Mouse (Mus musculus) midbrain, embryonic 10.5 days (tissue): ENCODE data around the gene Grwd1. TPM values are rescaled to one million over a fixed set of nuclear protein-coding genes. Genes with fewer than 3 reads are reported as not detected.

Experiments
- DNase-seq: peaks from one replicate; pipeline ENCODE4 v3.0.0-alpha.2; 2017; ENCODE audit warnings: low spot score
- H3K27ac ChIP-seq: fragments of 300-500 bp; sonication (generic); replicated peaks from 2 replicates; pipeline ENCODE4 v1.5.1; 2016; ENCODE audit warnings: mild to moderate bottlenecking
- H3K27me3 ChIP-seq: fragments of 300-500 bp; sonication (generic); 2 replicates; pipeline ENCODE4 v1.6.1; 2016; ENCODE audit warnings: low read depth, mild to moderate bottlenecking; ENCODE audit not compliant: poor library complexity, severe bottlenecking
- H3K36me3 ChIP-seq: fragments of 300-500 bp; sonication (generic); 2 replicates; pipeline ENCODE4 v1.6.1; 2016; ENCODE audit warnings: mild to moderate bottlenecking, moderate library complexity
- H3K4me1 ChIP-seq: fragments of 300-500 bp; sonication (generic); 2 replicates; pipeline ENCODE4 v1.6.1; 2016
- H3K4me3 ChIP-seq: fragments of 300-500 bp; sonication (generic); 2 replicates; pipeline ENCODE4 v1.5.1; 2016; ENCODE audit warnings: mild to moderate bottlenecking, moderate library complexity
- H3K9me3 ChIP-seq: fragments of 300-500 bp; sonication (generic); replicated peaks from 2 replicates; pipeline ENCODE4 v1.6.1; 2016; ENCODE audit warnings: mild to moderate bottlenecking
- WGBS: fragments of 180-500 bp; shearing (Covaris S2); methylation state at CpG from one replicate; pipeline ENCODE4 v1.1.7; 2016; 5-methylcytosine and 5-hydroxymethylcytosine counted together
- polyA plus RNA-seq: library from polyadenylated mRNA; unstranded; fragments of >200 nt; fragmentation: Nextera tagmentation; extraction: Ambion mirVana; gene quantifications from 2 replicates; pipeline ENCODE4 v1.2.1, GENCODE M21; 2016

Grwd1 gene
- polyA plus RNA-seq, 1 experiment from 2014 or later: 119 TPM

GRCm38 (mm10) chr7:45826631-45827030, 4.1 kb downstream of the Grwd1 start:
- H3K36me3 ChIP-seq: peaks cover 80% of the 10 kb centered on the region
- no peak for DNase-seq

GRCm38 (mm10) chr7:45824598-45824997, 6.1 kb downstream of the Grwd1 start, which contains the start of gene Kcnj14:
TSS of gene Kcnj14 (minus strand) at chr7:45824782.
- 69% methylated on average over 7 of the region's 7 CpGs for WGBS
- Histone ChIP-seq H3K4me1 (peaks cover 12% of the 10 kb centered on the region), H3K36me3 (peaks cover 78% of the 10 kb centered on the region), H3K9me3 (no peaks in the 10 kb centered on the region), H3K27ac (no peak within 1 kb of the TSS), H3K27me3 (peaks cover 22% of the 10 kb centered on the region), H3K4me3 (no peak within 1 kb of the TSS)
- DNase-seq: no peak

More at GRCm38 (mm10) chr7:45826631-45827030, 4.1 kb downstream of the Grwd1 start:
- Histone ChIP-seq H3K4me1 (peaks cover 23% of the 10 kb centered on the region), H3K9me3 (no peaks in the 10 kb centered on the region), H3K27ac (no peak overlapping the region), H3K4me3 (no peak overlapping the region), H3K27me3 (peaks cover 9% of the 10 kb centered on the region)
- 94% methylated on average over 7 of the region's 7 CpGs for WGBS

GRCm38 (mm10) chr7:45820913-45821312, 9.8 kb downstream of the Grwd1 start:
- Histone ChIP-seq H3K4me3 (no peak overlapping the region), H3K27ac (no peak overlapping the region), H3K36me3 (peaks cover 41% of the 10 kb centered on the region), H3K9me3 (no peaks in the 10 kb centered on the region), H3K27me3 (peaks cover 37% of the 10 kb centered on the region), H3K4me1 (peaks cover 12% of the 10 kb centered on the region)
- no peak for DNase-seq

GRCm38 (mm10) chr7:45819843-45820242, 10.9 kb downstream of the Grwd1 start:
- no peak overlapping the region for H3K27ac ChIP-seq
- peaks cover 37% of the 10 kb centered on the region for H3K27me3 ChIP-seq
- peaks cover 23% of the 10 kb centered on the region for H3K4me1 ChIP-seq
- peak overlapping the region; percentile 32 for H3K4me3 ChIP-seq
- WGBS: 7% methylated on average over 25 of the region's 25 CpGs
- no peaks in the 10 kb centered on the region for H3K9me3 ChIP-seq
- peaks cover 30% of the 10 kb centered on the region for H3K36me3 ChIP-seq
- no peak for DNase-seq

GRCm38 (mm10) chr7:45815984-45816351, 14.8 kb downstream of the Grwd1 start:
- peak overlapping the region; percentile 82 for H3K27ac ChIP-seq
- no peak for DNase-seq

GRCm38 (mm10) chr7:45815323-45815983, 15.3 kb downstream of the Grwd1 start:
- H3K36me3 ChIP-seq: peaks cover 26% of the 10 kb centered on the region
- peak overlapping the region; percentile 82 for H3K27ac ChIP-seq
- no peaks in the 10 kb centered on the region for H3K9me3 ChIP-seq
- peaks cover 24% of the 10 kb centered on the region for H3K27me3 ChIP-seq
- 25% methylated on average over 10 of the region's 10 CpGs for WGBS
- peak overlapping the region; percentile 85 for H3K4me3 ChIP-seq
- peak; percentile 77 for DNase-seq
- H3K4me1 ChIP-seq: peaks cover 40% of the 10 kb centered on the region

More at GRCm38 (mm10) chr7:45815984-45816351, 14.8 kb downstream of the Grwd1 start:
- Histone ChIP-seq H3K9me3 (no peaks in the 10 kb centered on the region), H3K27me3 (peaks cover 29% of the 10 kb centered on the region), H3K4me3 (peak overlapping the region; percentile 85), H3K36me3 (peaks cover 21% of the 10 kb centered on the region), H3K4me1 (peaks cover 40% of the 10 kb centered on the region)
- WGBS: 37% methylated on average over 2 of the region's 2 CpGs

GRCm38 (mm10) chr7:45814841-45815240, 15.9 kb downstream of the Grwd1 start:
- Histone ChIP-seq H3K27me3 (peaks cover 18% of the 10 kb centered on the region), H3K4me3 (peak overlapping the region; percentile 85), H3K4me1 (peaks cover 38% of the 10 kb centered on the region), H3K36me3 (peaks cover 32% of the 10 kb centered on the region), H3K27ac (peak overlapping the region; percentile 82), H3K9me3 (no peaks in the 10 kb centered on the region)
- DNase-seq: no peak
- 3% methylated on average over 5 of the region's 5 CpGs for WGBS

GRCm38 (mm10) chr7:45813787-45814779, 16.7 kb downstream of the Grwd1 start, which contains the start of gene Cyth2:
TSS of gene Cyth2 (minus strand) at chr7:45814581.
- H3K27me3 ChIP-seq: peaks cover 11% of the 10 kb centered on the region
- H3K4me1 ChIP-seq: peaks cover 34% of the 10 kb centered on the region
- WGBS: under 1% methylated on average over 83 of the region's 92 CpGs
- peak within 1 kb of the TSS; percentile 85 for H3K4me3 ChIP-seq
- H3K27ac ChIP-seq: peak within 1 kb of the TSS; percentile 100
- peak; percentile 100 for DNase-seq
- H3K9me3 ChIP-seq: no peaks in the 10 kb centered on the region
- H3K36me3 ChIP-seq: peaks cover 39% of the 10 kb centered on the region

- no peak for DNase-seq
- Histone ChIP-seq H3K27ac (peak overlapping the region; percentile 100), H3K27me3 (no peaks in the 10 kb centered on the region), H3K4me1 (peaks cover 40% of the 10 kb centered on the region), H3K4me3 (peak overlapping the region; percentile 85), H3K36me3 (peaks cover 51% of the 10 kb centered on the region), H3K9me3 (no peaks in the 10 kb centered on the region)
- 92% methylated on average over 8 of the region's 8 CpGs for WGBS
Observed at GRCm38 (mm10) chr7:45812921-45813320, 17.8 kb downstream of the Grwd1 start.

GRCm38 (mm10) chr7:45809276-45810075, 21.3 kb downstream of the Grwd1 start:
- DNase-seq: no peak
- Histone ChIP-seq H3K4me3 (no peak overlapping the region), H3K9me3 (no peaks in the 10 kb centered on the region), H3K36me3 (peaks cover 70% of the 10 kb centered on the region), H3K27ac (no peak overlapping the region), H3K27me3 (no peaks in the 10 kb centered on the region), H3K4me1 (peaks cover 33% of the 10 kb centered on the region)
- WGBS: 90% methylated on average over 14 of the region's 14 CpGs

GRCm38 (mm10) chr7:45808471-45808870, 22.3 kb downstream of the Grwd1 start:
- DNase-seq: no peak
- Histone ChIP-seq H3K27ac (no peak overlapping the region), H3K27me3 (no peaks in the 10 kb centered on the region), H3K4me3 (0 out of 2 replicates have a peak overlapping the region, but pooled peaks have one; percentile 0), H3K4me1 (peaks cover 33% of the 10 kb centered on the region), H3K9me3 (no peaks in the 10 kb centered on the region), H3K36me3 (peaks cover 77% of the 10 kb centered on the region)
- WGBS: 43% methylated on average over 11 of the region's 11 CpGs

GRCm38 (mm10) chr7:45805941-45806340, 24.8 kb downstream of the Grwd1 start:
- WGBS: 60% methylated on average over 5 of the region's 5 CpGs
- no peak for DNase-seq
- no peaks in the 10 kb centered on the region for H3K9me3 ChIP-seq
- H3K4me1 ChIP-seq: peaks cover 22% of the 10 kb centered on the region
- H3K27me3 ChIP-seq: peaks cover 2% of the 10 kb centered on the region
- no peak overlapping the region for H3K4me3 ChIP-seq
- H3K36me3 ChIP-seq: peaks cover 74% of the 10 kb centered on the region
- H3K27ac ChIP-seq: no peak overlapping the region
